In genomic region chr3:133090247-133091120, GRCm38 (mm10) we compare ENCODE assay signal across 8 mouse cellular contexts. TPM values are rescaled to one million over a fixed set of nuclear protein-coding genes. Genes with fewer than 3 reads are reported as not detected.
DNase-seq lines count a peak whose midpoint lies in the region; ATAC-seq and TF ChIP-seq lines count a peak whose summit lies in the region.

No protein-coding gene starts in this region.

- H3K4me2 ChIP-seq in heart, embryonic 11.5 days: peak overlapping the region; percentile 77
- peak overlapping the region; percentile 49 for H3K4me2 ChIP-seq in forebrain, embryonic 16.5 days (ENCODE audit: low read length)

- no peak for TF ChIP-seq CTCF in E14TG2a.4 (conservative IDR thresholded peaks at IDR 0.05; ENCODE audit: low read length)

- H3K9me3 ChIP-seq in heart, embryonic 11.5 days (replicated peaks; ENCODE audit: control insufficient read depth, low read length): no peaks in the 10 kb centered on the region
- H3K9me3 ChIP-seq in E14TG2a.4 (ENCODE audit: low read length): no peaks in the 10 kb centered on the region
- H3K9me3 ChIP-seq in forebrain, embryonic 16.5 days (ENCODE audit: control insufficient read depth, low read length): no peaks in the 10 kb centered on the region

- H3K4me1 ChIP-seq in heart, embryonic 11.5 days (ENCODE audit: control insufficient read depth, insufficient read depth, low read length): peaks cover 11% of the 10 kb centered on the region; the same call in 1 of the 2 replicates
- peaks cover 23% of the 10 kb centered on the region for H3K4me1 ChIP-seq in E14TG2a.4 (replicated peaks; ENCODE audit: low read depth, low read length)
- peaks cover 20% of the 10 kb centered on the region for H3K4me1 ChIP-seq in forebrain, embryonic 16.5 days (replicated peaks; ENCODE audit: control insufficient read depth, insufficient read depth, low read length)

- no peak for ATAC-seq in heart, embryonic 11.5 days (replicated peaks; ENCODE audit: insufficient number of reproducible peaks, low FRiP score, low TSS enrichment)
- no peak for ATAC-seq in forebrain, embryonic 16.5 days
- ATAC-seq in megakaryocyte progenitor cell, adult 5-6 weeks (replicated peaks; ENCODE audit: poor library complexity): no peak

- intact Hi-C loops in heart, postnatal 10 days (cut with DNase I): loop anchor here (2.0 to 5.0 kb wide), 2 partner anchors 344 to 1147 kb away; partner anchors contain the start of gene Cxxc4

- no peak for DNase-seq in heart, postnatal 10 days
- DNase-seq in mesoderm, embryonic 11.5 days (ENCODE audit: low read depth, low spot score): peak; percentile 6
- DNase-seq in layer of hippocampus, adult 18-20 months (ENCODE audit: low spot score in 2 of 2): no peak
- no peak for DNase-seq in thymus, postnatal 4 days

- H3K27ac ChIP-seq in heart, embryonic 11.5 days (ENCODE audit: low read depth, low read length): peak overlapping the region; percentile 96
- peak overlapping the region; percentile 97; the same call in 1 of the 2 replicates for H3K27ac ChIP-seq in forebrain, embryonic 16.5 days (ENCODE audit: low read length)

- 9% methylated on average over 11 of the region's 11 CpGs for WGBS in heart, embryonic 11.5 days (ENCODE audit: insufficient replicate concordance)
- WGBS in forebrain, embryonic 16.5 days: 5% methylated on average over 11 of the region's 11 CpGs

- H3K4me3 ChIP-seq in heart, embryonic 11.5 days (ENCODE audit: low read depth, low read length): peak overlapping the region; percentile 81
- H3K4me3 ChIP-seq in E14TG2a.4 (replicated peaks; ENCODE audit: low read length): peak overlapping the region; percentile 94
- peak overlapping the region; percentile 87 for H3K4me3 ChIP-seq in forebrain, embryonic 16.5 days (replicated peaks; ENCODE audit: low read length)

- no peaks in the 10 kb centered on the region for H3K36me3 ChIP-seq in heart, embryonic 11.5 days (ENCODE audit: control insufficient read depth, insufficient read depth, low read length)
- no peaks in the 10 kb centered on the region for H3K36me3 ChIP-seq in E14TG2a.4 (ENCODE audit: insufficient read depth, low read length)
- no peaks in the 10 kb centered on the region for H3K36me3 ChIP-seq in forebrain, embryonic 16.5 days (ENCODE audit: control insufficient read depth, insufficient read depth)

- no peaks in the 10 kb centered on the region for H3K27me3 ChIP-seq in heart, embryonic 11.5 days (ENCODE audit: control insufficient read depth, insufficient read depth, low read length)
- H3K27me3 ChIP-seq in E14TG2a.4 (ENCODE audit: insufficient read depth, low read length): no peaks in the 10 kb centered on the region
- no peaks in the 10 kb centered on the region for H3K27me3 ChIP-seq in forebrain, embryonic 16.5 days (replicated peaks; ENCODE audit: control insufficient read depth, insufficient read depth, low read length)

- H3K9ac ChIP-seq in heart, embryonic 11.5 days (ENCODE audit: low read depth, low read length): peak overlapping the region; percentile 96
- peak overlapping the region; percentile 95 for H3K9ac ChIP-seq in forebrain, embryonic 16.5 days (replicated peaks; ENCODE audit: low read depth, low read length)

RNA-seq across cellular contexts. Expression of gene Ints12, which starts 1.2 kb away (rescaled TPM):
- polyA plus RNA-seq in heart, embryonic 11.5 days (2014; fragmentation: Nextera tagmentation; extraction: Ambion mirVana): 15.0 and 16.4 TPM in 2 replicates
- total RNA-seq in heart, postnatal 10 days (2021): 10 to 100 TPM in 1 of 2 experiments, 1 to 10 TPM in 1; 7.9 to 10.4 TPM
- 17.0 and 22.9 TPM in 2 replicates for polyA plus RNA-seq in forebrain, embryonic 16.5 days (2015; fragmentation: Nextera tagmentation; extraction: Ambion mirVana)
- 23.1 and 24.0 TPM in 2 replicates for total RNA-seq in megakaryocyte progenitor cell, adult 5-6 weeks (2015)
- 12.5 and 14.9 TPM in 2 replicates for total RNA-seq in megakaryocyte progenitor cell, adult 5-6 weeks (2017)
- 10 to 100 TPM; 10.6 to 14.3 TPM for total RNA-seq in layer of hippocampus, adult 18-20 months (2021)

RNA-seq across cellular contexts. Expression of gene Gstcd, which starts 1.3 kb away (rescaled TPM):
- polyA plus RNA-seq in heart, embryonic 11.5 days (2014; fragmentation: Nextera tagmentation; extraction: Ambion mirVana): 5.0 and 8.4 TPM in 2 replicates
- 1 to 10 TPM; 5.6 to 6.2 TPM for total RNA-seq in heart, postnatal 10 days (2021)
- 4.2 and 4.5 TPM in 2 replicates for polyA plus RNA-seq in forebrain, embryonic 16.5 days (2015; fragmentation: Nextera tagmentation; extraction: Ambion mirVana)
- total RNA-seq in megakaryocyte progenitor cell, adult 5-6 weeks (2015): 23.4 and 24.6 TPM in 2 replicates
- total RNA-seq in megakaryocyte progenitor cell, adult 5-6 weeks (2017): 17.6 and 21.4 TPM in 2 replicates
- total RNA-seq in layer of hippocampus, adult 18-20 months (2021): 10 to 100 TPM in 1 of 2 experiments, 1 to 10 TPM in 1; 8.7 to 10.0 TPM
